8 mouse cellular contexts compared by ENCODE assay signal in the genomic region with DNA sequence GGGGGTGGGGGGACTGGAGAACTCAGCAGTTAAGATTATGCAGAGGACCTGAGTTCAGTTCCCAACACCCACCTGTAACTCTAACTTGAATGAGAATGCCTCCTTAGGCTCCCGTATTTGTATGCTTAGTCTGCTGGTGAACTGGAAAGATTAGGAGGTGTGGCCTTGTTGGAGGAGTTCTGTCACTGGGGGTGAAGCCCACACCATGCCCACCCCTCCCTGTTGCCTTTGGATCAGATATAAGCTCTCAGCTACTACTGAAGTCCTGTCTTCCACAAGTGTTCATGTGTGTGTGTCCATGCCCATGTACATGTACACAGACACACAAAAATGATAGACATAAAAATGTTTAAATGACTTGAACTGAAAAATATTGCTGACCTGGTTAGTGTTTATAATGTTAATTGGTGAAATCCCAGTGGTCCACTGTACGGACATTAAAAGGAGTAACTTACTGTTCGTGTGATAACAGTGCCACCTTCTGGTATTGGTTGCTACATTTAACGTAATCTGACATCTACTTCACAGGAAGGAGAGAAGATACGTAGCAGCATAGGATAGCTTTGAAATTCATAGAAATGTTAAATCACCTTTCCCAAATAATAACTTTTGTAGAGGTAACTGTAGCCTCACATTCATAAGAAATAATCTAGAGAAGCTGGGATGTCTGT. TPM values are rescaled to one million over a fixed set of nuclear protein-coding genes. Genes with fewer than 3 reads are reported as not detected.
A peak's percentile ranks its signal among the peaks of the same experiment; 100 is the strongest.
DNase-seq lines count a peak whose midpoint lies in the region; ATAC-seq and TF ChIP-seq lines count a peak whose summit lies in the region.

No protein-coding gene starts in this region.

- no peak overlapping the region for H3K4me3 ChIP-seq in liver, postnatal 0 days (ENCODE audit: low read depth, low read length)
- no peak overlapping the region for H3K4me3 ChIP-seq in liver, embryonic 12.5 days

- TF ChIP-seq POLR2A in brain, embryonic 14.5 days (IDR thresholded peaks at IDR 0.05; ENCODE audit: borderline replicate concordance, extremely low read depth, insufficient read depth, insufficient read length, poor library complexity, severe bottlenecking) = no peak

- H3K36me3 ChIP-seq in liver, postnatal 0 days (replicated peaks; ENCODE audit: insufficient read depth, low read length) = peaks cover 3% of the 10 kb centered on the region; the same call in 1 of the 2 replicates
- peaks cover 5% of the 10 kb centered on the region; the same call in 1 of the 2 replicates for H3K36me3 ChIP-seq in liver, embryonic 12.5 days

- ATAC-seq in liver, postnatal 0 days = no peak
- no peak for ATAC-seq in liver, embryonic 12.5 days
- peak; percentile 66; the same call in 1 of the 2 replicates for ATAC-seq in megakaryocyte, adult 5-6 weeks (ENCODE audit: poor library complexity, severe bottlenecking)

- H3K4me2 ChIP-seq in liver, postnatal 0 days (ENCODE audit: low read depth, low read length) = no peak overlapping the region
- no peak overlapping the region for H3K4me2 ChIP-seq in liver, embryonic 12.5 days

- TF ChIP-seq EP300 in liver, postnatal 0 days (IDR thresholded peaks at IDR 0.05; ENCODE audit: low read depth) = no peak

- H3K4me1 ChIP-seq in liver, postnatal 0 days (ENCODE audit: insufficient read depth) = no peaks in the 10 kb centered on the region
- H3K4me1 ChIP-seq in liver, embryonic 12.5 days = no peaks in the 10 kb centered on the region

- no peak overlapping the region for H3K27ac ChIP-seq in liver, postnatal 0 days (ENCODE audit: low read depth)
- H3K27ac ChIP-seq in liver, embryonic 12.5 days = no peak overlapping the region

- peak; percentile 73 for TF ChIP-seq CTCF in liver, postnatal 0 days (IDR thresholded peaks at IDR 0.05; ENCODE audit: low read depth)
- TF ChIP-seq CTCF in brain, embryonic 14.5 days (IDR thresholded peaks at IDR 0.05; ENCODE audit: borderline replicate concordance, extremely low read depth, insufficient read depth, insufficient read length) = peak; percentile 46

- H3K27me3 ChIP-seq in liver, postnatal 0 days (ENCODE audit: insufficient read depth, low read length) = no peaks in the 10 kb centered on the region
- no peaks in the 10 kb centered on the region for H3K27me3 ChIP-seq in liver, embryonic 12.5 days (replicated peaks)

- H3K9ac ChIP-seq in liver, postnatal 0 days (replicated peaks) = no peak overlapping the region
- no peak overlapping the region for H3K9ac ChIP-seq in liver, embryonic 12.5 days

- no peaks in the 10 kb centered on the region for H3K9me3 ChIP-seq in liver, postnatal 0 days (ENCODE audit: low read length)
- H3K9me3 ChIP-seq in liver, embryonic 12.5 days (replicated peaks) = no peaks in the 10 kb centered on the region

- peak; percentile 57 for DNase-seq in gastrocnemius, adult 18-20 months (ENCODE audit: low spot score)
- DNase-seq in gastrocnemius, adult 8-10 months (ENCODE audit: low spot score in 2 of 2) = no peak
- DNase-seq in liver, postnatal 0 days = no peak
- peak; percentile 86 for DNase-seq in brain, embryonic 14.5 days (ENCODE audit: low read depth)
- no peak for DNase-seq in frontal cortex, postnatal 10 days (ENCODE audit: low spot score in 2 of 2)
- no peak for DNase-seq in c-Kit-positive CD71-positive TER-119-positive erythroid progenitor cells, embryonic 14.5 days (ENCODE audit: low spot score)

- 40% methylated on average over 5 of the region's 5 CpGs for WGBS in liver, postnatal 0 days (ENCODE audit: insufficient replicate concordance)
- 47% methylated on average over 5 of the region's 5 CpGs for WGBS in liver, embryonic 12.5 days (ENCODE audit: insufficient replicate concordance)

RNA-seq across cellular contexts. Expression of a gene that starts 21.1 kb away (rescaled TPM):
- 10 to 100 TPM; 34.2 to 42.4 TPM for total RNA-seq in gastrocnemius, adult 18-20 months (2021)
- total RNA-seq in gastrocnemius, adult 8-10 months (2022) = 10 to 100 TPM; 33.9 to 51.0 (median 36.5) TPM
- 0.61 and 0.83 TPM in 2 replicates for polyA plus RNA-seq in liver, postnatal 0 days (2015; fragmentation: Nextera tagmentation; extraction: Ambion mirVana)
- polyA plus RNA-seq in liver, embryonic 12.5 days (2016; fragmentation: Nextera tagmentation; extraction: Ambion mirVana) = 0.75 and 2.1 TPM in 2 replicates
- polyA plus RNA-seq in brain, embryonic 14.5 days (2012; rRNA removed) = 10.0 and 15.9 TPM in 2 replicates
- total RNA-seq in megakaryocyte, adult 5-6 weeks (2015) = 0.68 TPM in 1 of 2 replicates, not detected in the other
- 0.65 TPM in 1 of 2 replicates, not detected in the other for total RNA-seq in megakaryocyte, adult 5-6 weeks (2017)

RNA-seq across cellular contexts. Expression of a gene that starts 49.3 kb away (rescaled TPM):
- 10 to 100 TPM; 27.6 to 29.3 TPM for total RNA-seq in gastrocnemius, adult 18-20 months (2021)
- 10 to 100 TPM; 25.3 to 34.4 (median 28.3) TPM for total RNA-seq in gastrocnemius, adult 8-10 months (2022)
- polyA plus RNA-seq in liver, postnatal 0 days (2015; fragmentation: Nextera tagmentation; extraction: Ambion mirVana) = 12.8 and 15.8 TPM in 2 replicates
- 10.3 and 11.0 TPM in 2 replicates for polyA plus RNA-seq in liver, embryonic 12.5 days (2016; fragmentation: Nextera tagmentation; extraction: Ambion mirVana)
- 157 and 203 TPM in 2 replicates for polyA plus RNA-seq in brain, embryonic 14.5 days (2012; rRNA removed)
- total RNA-seq in megakaryocyte, adult 5-6 weeks (2015) = 36.5 and 38.9 TPM in 2 replicates
- total RNA-seq in megakaryocyte, adult 5-6 weeks (2017) = 56.6 and 57.7 TPM in 2 replicates

Comparison
In these comparisons a context has a peak if more than half of its experiments do, and no peak if none do; other contexts are left out.
1. DNase-seq: peak in gastrocnemius, adult 18-20 months (single experiment) and brain, embryonic 14.5 days (single experiment); none in gastrocnemius, adult 8-10 months (0 of 2), liver, postnatal 0 days (single experiment), frontal cortex, postnatal 10 days (0 of 2) and c-Kit-positive CD71-positive TER-119-positive erythroid progenitor cells, embryonic 14.5 days (single experiment).
2. RNA of a gene that starts 21.1 kb away (total RNA-seq): 34.2 to 42.4 TPM in gastrocnemius, adult 18-20 months and 33.9 to 51.0 TPM in gastrocnemius, adult 8-10 months; 0.65 to 0.68 TPM in megakaryocyte, adult 5-6 weeks; every median in the first group is over 10 times any median in the second.